Mouse (Mus musculus) embryonic facial prominence, embryonic 12.5 days (tissue): ENCODE measurements at regions not wholly inside any gene's neighbourhood (a gene's known extent, or its start where the extent isn't known, plus 50 kb on each side); places are given as distances from the start of the nearest gene placed in this dataset.
A peak's percentile ranks its signal among the peaks of the same experiment; 100 is the strongest.

Experiments used
- ATAC-seq: fragments of 200-750 bp; cut with Nextera tagmentation; 2 replicates; pipeline ENCODE4 v1.8.0; 2017; ENCODE audit not compliant: insufficient number of reproducible peaks, insufficient read depth, low FRiP score, low TSS enrichment
- H3K27ac ChIP-seq: fragments of 300-500 bp; sonication (generic); 2 replicates; pipeline ENCODE4 v1.5.1; 2016; ENCODE audit warnings: mild to moderate bottlenecking
- H3K27me3 ChIP-seq: fragments of 300-500 bp; sonication (generic); 2 replicates; pipeline ENCODE4 v1.6.1; 2016; ENCODE audit warnings: mild to moderate bottlenecking, moderate library complexity
- H3K36me3 ChIP-seq: fragments of 300-500 bp; sonication (generic); 2 replicates; pipeline ENCODE4 v1.6.1; 2016; ENCODE audit warnings: mild to moderate bottlenecking
- H3K4me1 ChIP-seq: fragments of 300-500 bp; sonication (generic); 2 replicates; pipeline ENCODE4 v1.6.1; 2016
- H3K4me2 ChIP-seq: fragments of 300-500 bp; sonication (generic); replicated peaks from 2 replicates; pipeline ENCODE4 v1.6.1; 2016; ENCODE audit warnings: mild to moderate bottlenecking, moderate library complexity
- H3K4me3 ChIP-seq: fragments of 300-500 bp; sonication (generic); 2 replicates; pipeline ENCODE4 v1.5.1; 2016; ENCODE audit warnings: mild to moderate bottlenecking
- H3K9ac ChIP-seq: fragments of 300-500 bp; sonication (generic); 2 replicates; pipeline ENCODE4 v1.6.1; 2016; ENCODE audit warnings: mild to moderate bottlenecking, moderate library complexity
- H3K9me3 ChIP-seq: fragments of 300-500 bp; sonication (generic); 2 replicates; pipeline ENCODE4 v1.6.1; 2016; ENCODE audit warnings: mild to moderate bottlenecking, moderate library complexity
- WGBS: fragments of 180-500 bp; shearing (Covaris S2); methylation state at CpG from one replicate; pipeline ENCODE4 v1.1.7; 2016; 5-methylcytosine and 5-hydroxymethylcytosine counted together

GRCm38 (mm10) chr13:55985396-55985795, 149.4 kb upstream of the Pitx1 start:
- Histone ChIP-seq H3K9ac (no peak overlapping the region), H3K4me3 (no peak overlapping the region), H3K36me3 (no peaks in the 10 kb centered on the region), H3K4me1 (peaks cover 49% of the 10 kb centered on the region), H3K27ac (peak overlapping the region; percentile 72), H3K27me3 (peaks cover 12% of the 10 kb centered on the region; the same call in 1 of the 2 replicates), H3K4me2 (peak overlapping the region; percentile 27), H3K9me3 (no peaks in the 10 kb centered on the region)
- 14% methylated on average over 10 of the region's 10 CpGs for WGBS
- no peak for ATAC-seq

GRCm38 (mm10) chr13:55984772-55985171, 148.8 kb upstream of the Pitx1 start:
- H3K4me2 ChIP-seq: no peak overlapping the region
- H3K27me3 ChIP-seq: 0 out of 2 replicates have a peak, but pooled peaks cover 10% of the 10 kb centered on the region
- 58% methylated on average over 6 of the region's 6 CpGs for WGBS
- H3K27ac ChIP-seq: 0 out of 2 replicates have a peak overlapping the region, but pooled peaks have one; percentile 72
- no peaks in the 10 kb centered on the region for H3K36me3 ChIP-seq
- no peak overlapping the region for H3K9ac ChIP-seq
- ATAC-seq: no peak
- H3K4me3 ChIP-seq: no peak overlapping the region
- no peaks in the 10 kb centered on the region for H3K9me3 ChIP-seq
- H3K4me1 ChIP-seq: peaks cover 54% of the 10 kb centered on the region

GRCm38 (mm10) chr13:55983851-55984250, 147.9 kb upstream of the Pitx1 start:
- WGBS: 58% methylated on average over 9 of the region's 9 CpGs
- H3K9me3 ChIP-seq: no peaks in the 10 kb centered on the region
- ATAC-seq: no peak
- no peaks in the 10 kb centered on the region for H3K36me3 ChIP-seq
- no peak overlapping the region for H3K4me3 ChIP-seq
- 0 out of 2 replicates have a peak, but pooled peaks cover 10% of the 10 kb centered on the region for H3K27me3 ChIP-seq
- no peak overlapping the region for H3K4me2 ChIP-seq
- no peak overlapping the region for H3K9ac ChIP-seq
- peaks cover 49% of the 10 kb centered on the region for H3K4me1 ChIP-seq
- H3K27ac ChIP-seq: no peak overlapping the region

- 17% methylated on average over 6 of the region's 6 CpGs for WGBS
- H3K4me1 ChIP-seq: peaks cover 51% of the 10 kb centered on the region
- H3K9me3 ChIP-seq: no peaks in the 10 kb centered on the region
- H3K36me3 ChIP-seq: no peaks in the 10 kb centered on the region
- H3K4me2 ChIP-seq: no peak overlapping the region
- 0 out of 2 replicates have a peak, but pooled peaks cover 6% of the 10 kb centered on the region for H3K27me3 ChIP-seq
- H3K9ac ChIP-seq: no peak overlapping the region
- peak; percentile 74 for ATAC-seq
- no peak overlapping the region for H3K4me3 ChIP-seq
- H3K27ac ChIP-seq: peak overlapping the region; percentile 38
Observed at GRCm38 (mm10) chr13:55981041-55981440, 145.0 kb upstream of the Pitx1 start.

GRCm38 (mm10) chr13:55977902-55978301, 141.9 kb upstream of the Pitx1 start:
- H3K4me2 ChIP-seq: no peak overlapping the region
- no peak overlapping the region for H3K4me3 ChIP-seq
- H3K9ac ChIP-seq: no peak overlapping the region
- no peaks in the 10 kb centered on the region for H3K36me3 ChIP-seq
- peaks cover 2% of the 10 kb centered on the region; the same call in 1 of the 2 replicates for H3K27me3 ChIP-seq
- ATAC-seq: no peak
- H3K9me3 ChIP-seq: no peaks in the 10 kb centered on the region
- no peak overlapping the region for H3K27ac ChIP-seq
- H3K4me1 ChIP-seq: peaks cover 30% of the 10 kb centered on the region
- 69% methylated on average over 3 of the region's 3 CpGs for WGBS

GRCm38 (mm10) chr13:55976911-55977381, 141.0 kb upstream of the Pitx1 start:
- no peak overlapping the region for H3K27ac ChIP-seq
- H3K36me3 ChIP-seq: no peaks in the 10 kb centered on the region
- 54% methylated on average over 10 of the region's 10 CpGs for WGBS
- no peaks in the 10 kb centered on the region; the same call in 1 of the 2 replicates for H3K27me3 ChIP-seq
- H3K4me2 ChIP-seq: no peak overlapping the region
- H3K4me3 ChIP-seq: no peak overlapping the region
- no peaks in the 10 kb centered on the region for H3K9me3 ChIP-seq
- H3K9ac ChIP-seq: no peak overlapping the region
- H3K4me1 ChIP-seq: peaks cover 24% of the 10 kb centered on the region
- no peak for ATAC-seq

GRCm38 (mm10) chr13:55974105-55974504, 138.1 kb upstream of the Pitx1 start:
- Histone ChIP-seq H3K9me3 (no peaks in the 10 kb centered on the region), H3K9ac (no peak overlapping the region), H3K4me2 (no peak overlapping the region), H3K27ac (no peak overlapping the region), H3K4me3 (no peak overlapping the region), H3K4me1 (peaks cover 7% of the 10 kb centered on the region; the same call in 1 of the 2 replicates), H3K27me3 (no peaks in the 10 kb centered on the region; the same call in 1 of the 2 replicates), H3K36me3 (no peaks in the 10 kb centered on the region)
- WGBS: 59% methylated on average over 5 of the region's 5 CpGs
- no peak for ATAC-seq

- H3K9me3 ChIP-seq: no peaks in the 10 kb centered on the region
- H3K27ac ChIP-seq: no peak overlapping the region
- H3K9ac ChIP-seq: no peak overlapping the region
- H3K36me3 ChIP-seq: no peaks in the 10 kb centered on the region
- peaks cover 5% of the 10 kb centered on the region; the same call in 1 of the 2 replicates for H3K27me3 ChIP-seq
- 85% methylated on average over 6 of the region's 6 CpGs for WGBS
- no peak overlapping the region for H3K4me3 ChIP-seq
- H3K4me2 ChIP-seq: no peak overlapping the region
- 0 out of 2 replicates have a peak, but pooled peaks cover 7% of the 10 kb centered on the region for H3K4me1 ChIP-seq
- no peak for ATAC-seq
Observed at GRCm38 (mm10) chr13:55970687-55971086, 134.7 kb upstream of the Pitx1 start.

GRCm38 (mm10) chr13:55969473-55969872, 133.5 kb upstream of the Pitx1 start:
- ATAC-seq: no peak
- 87% methylated on average over 4 of the region's 4 CpGs for WGBS
- Histone ChIP-seq H3K9me3 (no peaks in the 10 kb centered on the region), H3K27me3 (0 out of 2 replicates have a peak, but pooled peaks cover 5% of the 10 kb centered on the region), H3K36me3 (no peaks in the 10 kb centered on the region), H3K27ac (no peak overlapping the region), H3K4me1 (0 out of 2 replicates have a peak, but pooled peaks cover 7% of the 10 kb centered on the region), H3K9ac (no peak overlapping the region), H3K4me2 (no peak overlapping the region), H3K4me3 (no peak overlapping the region)

- 0 out of 2 replicates have a peak, but pooled peaks cover 11% of the 10 kb centered on the region for H3K4me1 ChIP-seq
- no peak overlapping the region for H3K4me2 ChIP-seq
- WGBS: 84% methylated on average over 6 of the region's 6 CpGs
- no peak overlapping the region for H3K27ac ChIP-seq
- H3K36me3 ChIP-seq: no peaks in the 10 kb centered on the region
- ATAC-seq: no peak
- H3K9ac ChIP-seq: no peak overlapping the region
- no peaks in the 10 kb centered on the region for H3K9me3 ChIP-seq
- peaks cover 9% of the 10 kb centered on the region; the same call in 1 of the 2 replicates for H3K27me3 ChIP-seq
- no peak overlapping the region for H3K4me3 ChIP-seq
Observed at GRCm38 (mm10) chr13:55967151-55967550, 131.2 kb upstream of the Pitx1 start.

- Histone ChIP-seq H3K4me1 (peaks cover 11% of the 10 kb centered on the region; the same call in 1 of the 2 replicates), H3K4me2 (peak overlapping the region; percentile 72), H3K27me3 (peaks cover 9% of the 10 kb centered on the region; the same call in 1 of the 2 replicates), H3K9me3 (no peaks in the 10 kb centered on the region), H3K4me3 (peak overlapping the region; percentile 37), H3K27ac (peak overlapping the region; percentile 77), H3K9ac (peak overlapping the region; percentile 25; the same call in 1 of the 2 replicates), H3K36me3 (no peaks in the 10 kb centered on the region)
- ATAC-seq: peak; percentile 65
- WGBS: 5% methylated on average over 22 of the region's 22 CpGs
Observed at GRCm38 (mm10) chr13:55963005-55963620, 127.1 kb upstream of the Pitx1 start.
